Mouse (Mus musculus) cerebellum, adult 2 months (tissue): ENCODE results near the gene Psmc3. TPM values are rescaled to one million over a fixed set of nuclear protein-coding genes. Genes with fewer than 3 reads are reported as not detected.
A peak's percentile ranks its signal among the peaks of the same experiment; 100 is the strongest.

Experiments used
- DNase-seq, 2 experiments: peaks; one replicate each; pipeline ENCODE4 v3.0.0; 2021
- H3K27ac ChIP-seq: fragments of 200-500 bp; 2 replicates; pipeline ENCODE4 v1.5.1; 2012; ENCODE audit warnings: low read length, control low read depth, inconsistent platforms; ENCODE audit not compliant: insufficient read depth
- H3K27me3 ChIP-seq: fragments of 200-500 bp; 2 replicates; pipeline ENCODE4 v1.6.1; 2012; ENCODE audit warnings: inconsistent platforms, mild to moderate bottlenecking, low read length, moderate library complexity; ENCODE audit not compliant: control insufficient read depth, insufficient read depth
- H3K4me1 ChIP-seq: fragments of 200-500 bp; 2 replicates; pipeline ENCODE4 v1.6.1; 2011; ENCODE audit warnings: low read length; ENCODE audit not compliant: control insufficient read depth, insufficient read depth
- H3K4me3 ChIP-seq: fragments of 200-500 bp; replicated peaks from 2 replicates; pipeline ENCODE3; 2011; ENCODE audit warnings: mild to moderate bottlenecking, low read depth, low read length, control low read depth; ENCODE audit not compliant: insufficient read depth
- CTCF ChIP-seq: fragments of 200-500 bp; IDR thresholded peaks from 2 replicates; pipeline ENCODE4 v1.5.1; 2011; ENCODE audit warnings: low read depth, mild to moderate bottlenecking, control low read depth, low read length, moderate library complexity, borderline replicate concordance; ENCODE audit not compliant: insufficient read depth
- POLR2A ChIP-seq: fragments of 200-500 bp; IDR thresholded peaks from 2 replicates; pipeline ENCODE4 v1.6.1; 2011; ENCODE audit warnings: low read length, control low read depth, borderline replicate concordance; ENCODE audit not compliant: insufficient read depth
- WGBS: fragments of 180-500 bp; shearing (Covaris S2); methylation state at CpG from one replicate; pipeline ENCODE4 v1.1.7; 2018; 5-methylcytosine and 5-hydroxymethylcytosine counted together
- polyA plus RNA-seq: library from polyadenylated mRNA; depleted of rRNA; stranded (reverse); fragments of >200 nt; gene quantifications from 2 replicates; pipeline ENCODE4 v1.2.3, GENCODE M21; 2012

The Psmc3 gene
- polyA plus RNA-seq, 1 experiment, result 199 TPM

- TF ChIP-seq CTCF (no peak), POLR2A (no peak)
- Histone ChIP-seq H3K4me1 (no peaks in the 10 kb centered on the region; the same call in 1 of the 2 replicates), H3K27ac (no peak overlapping the region), H3K4me3 (no peak overlapping the region), H3K27me3 (no peaks in the 10 kb centered on the region)
- 100% methylated on average over 1 of the region's 1 CpGs for whole genome bisulfite sequencing
- DNase-seq, result no peak
Measured at GRCm38 (mm10) chr2:91023956-91024355, 29.9 kb upstream of the Psmc3 start.

GRCm38 (mm10) chr2:91025081-91025516 is 28.7 kb upstream of the Psmc3 start:
- Histone ChIP-seq H3K4me1 (no peaks in the 10 kb centered on the region), H3K27me3 (no peaks in the 10 kb centered on the region), H3K27ac (no peak overlapping the region), H3K4me3 (no peak overlapping the region)
- no peak for TF ChIP-seq CTCF
- TF ChIP-seq POLR2A, result no peak
- no peak for DNase-seq
- 85% methylated on average over 1 of the region's 1 CpGs for WGBS

- DNase-seq, result no peak
Measured at GRCm38 (mm10) chr2:91026491-91026890, 27.3 kb upstream of the Psmc3 start.

GRCm38 (mm10) chr2:91027391-91028214 is 26.2 kb upstream of the Psmc3 start:
- TF ChIP-seq CTCF, result no peak
- TF ChIP-seq POLR2A, result no peak
- Histone ChIP-seq H3K27me3 (no peaks in the 10 kb centered on the region), H3K27ac (no peak overlapping the region), H3K4me1 (no peaks in the 10 kb centered on the region), H3K4me3 (no peak overlapping the region)
- DNase-seq, result no peak
- 75% methylated on average over 9 of the region's 9 CpGs for WGBS

More at GRCm38 (mm10) chr2:91026491-91026890, 27.3 kb upstream of the Psmc3 start:
- H3K27me3 ChIP-seq, result no peaks in the 10 kb centered on the region
- 78% methylated on average over 1 of the region's 1 CpGs for WGBS
- no peaks in the 10 kb centered on the region for H3K4me1 ChIP-seq
- H3K27ac ChIP-seq, result no peak overlapping the region
- H3K4me3 ChIP-seq, result no peak overlapping the region
- TF ChIP-seq POLR2A (no peak), CTCF (no peak)

GRCm38 (mm10) chr2:91031216-91031615 is 22.6 kb upstream of the Psmc3 start:
- Histone ChIP-seq H3K4me1 (no peaks in the 10 kb centered on the region), H3K4me3 (no peak overlapping the region), H3K27me3 (no peaks in the 10 kb centered on the region), H3K27ac (no peak overlapping the region)
- WGBS, result 93% methylated on average over 4 of the region's 4 CpGs
- DNase-seq, result no peak
- TF ChIP-seq POLR2A, result no peak
- no peak for TF ChIP-seq CTCF

- Histone ChIP-seq H3K27ac (no peak overlapping the region), H3K4me3 (no peak overlapping the region), H3K4me1 (no peaks in the 10 kb centered on the region), H3K27me3 (no peaks in the 10 kb centered on the region)
- 22% methylated on average over 3 of the region's 3 CpGs for WGBS
- no peak for DNase-seq
- TF ChIP-seq POLR2A, result no peak
- peak; percentile 23; the same call in 1 of the 2 replicates for TF ChIP-seq CTCF
Measured at GRCm38 (mm10) chr2:91033000-91033399, 20.8 kb upstream of the Psmc3 start.

GRCm38 (mm10) chr2:91035385-91035784 is 18.4 kb upstream of the Psmc3 start, which contains the start of gene Rapsn:
Rapsn (plus strand) TSS chr2:91035620.
- TF ChIP-seq POLR2A (no peak), CTCF (no peak)
- Histone ChIP-seq H3K4me3 (no peak within 1 kb of the TSS), H3K27ac (no peak within 1 kb of the TSS), H3K4me1 (no peaks in the 10 kb centered on the region), H3K27me3 (no peaks in the 10 kb centered on the region)
- WGBS, result 55% methylated on average over 9 of the region's 9 CpGs
- DNase-seq, result no peak

- TF ChIP-seq POLR2A (no peak), CTCF (no peak)
- peak in 1 of 2 experiments; percentile 38 for DNase-seq
- Histone ChIP-seq H3K27me3 (no peaks in the 10 kb centered on the region), H3K4me3 (no peak overlapping the region), H3K27ac (no peak overlapping the region), H3K4me1 (0 out of 2 replicates have a peak, but pooled peaks cover 3% of the 10 kb centered on the region)
- WGBS, result 27% methylated on average over 8 of the region's 8 CpGs
Measured at GRCm38 (mm10) chr2:91041786-91042185, 12.0 kb upstream of the Psmc3 start.
